Mouse (Mus musculus): ENCODE data around the gene Pdc. TPM values are rescaled to one million over a fixed set of nuclear protein-coding genes. Genes with fewer than 3 reads are reported as not detected.
"Not testable (repeated sequence)": the region's sequence is repeated elsewhere in the genome, so short reads cannot be mapped to it uniquely, and the experiment has no call there.

Gene Pdc
- total RNA-seq (2021): not detected

- intact Hi-C loops (cut with DNase I): no loop called here
- no peak for DNase-seq (ENCODE audit: low spot score in 2 of 2)
These were observed at the start of gene Pdc for GRCm38 (mm10) chr1:150319205-150319604. Gene Pdc (plus strand): TSS chr1:150319417.

DNA sequence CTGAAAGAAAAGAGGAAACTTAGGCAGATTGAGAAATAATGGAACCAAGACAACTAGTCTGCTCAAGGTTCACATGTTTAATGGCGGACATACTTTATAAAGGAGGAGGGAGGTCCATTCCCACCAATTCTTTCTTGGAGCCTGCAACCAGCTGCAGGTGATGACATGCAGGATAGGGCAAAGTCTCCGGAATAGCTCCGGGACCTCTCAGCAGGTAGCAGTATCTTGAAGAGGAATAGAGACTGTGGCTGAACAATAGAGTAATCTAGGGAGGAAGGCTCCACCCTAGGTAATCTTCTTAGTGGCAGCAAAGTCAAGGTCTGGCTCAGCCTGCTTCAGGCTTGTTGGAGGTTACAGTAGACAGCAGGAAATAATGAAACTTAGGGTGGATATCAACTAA lies 25.2 kb upstream of the Pdc start:
- intact Hi-C loops (cut with DNase I); DNase-seq (ENCODE audit: low spot score in 2 of 2): not testable (repeated sequence)

DNA sequence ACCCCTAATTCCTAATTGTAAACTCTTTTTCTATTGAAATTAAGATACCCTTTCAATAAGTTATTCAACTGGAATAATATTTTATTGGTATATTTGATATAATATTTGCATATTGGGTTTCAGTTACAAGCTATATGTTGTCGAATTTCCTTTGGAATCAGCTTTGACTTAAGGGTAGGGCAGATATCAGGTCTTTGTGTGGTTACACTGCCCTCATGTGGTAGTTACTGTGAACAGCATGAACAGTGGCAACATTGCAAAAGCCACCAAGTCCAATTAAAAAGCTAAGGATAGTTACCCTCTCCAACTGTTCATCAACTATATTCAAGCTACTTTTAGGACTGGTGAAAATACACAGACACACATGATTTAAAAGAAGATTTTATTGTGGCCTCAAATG lies 11.6 kb upstream of the Pdc start:
- no peak for DNase-seq (ENCODE audit: low spot score in 2 of 2)
- intact Hi-C loops (cut with DNase I): no loop called here

DNA sequence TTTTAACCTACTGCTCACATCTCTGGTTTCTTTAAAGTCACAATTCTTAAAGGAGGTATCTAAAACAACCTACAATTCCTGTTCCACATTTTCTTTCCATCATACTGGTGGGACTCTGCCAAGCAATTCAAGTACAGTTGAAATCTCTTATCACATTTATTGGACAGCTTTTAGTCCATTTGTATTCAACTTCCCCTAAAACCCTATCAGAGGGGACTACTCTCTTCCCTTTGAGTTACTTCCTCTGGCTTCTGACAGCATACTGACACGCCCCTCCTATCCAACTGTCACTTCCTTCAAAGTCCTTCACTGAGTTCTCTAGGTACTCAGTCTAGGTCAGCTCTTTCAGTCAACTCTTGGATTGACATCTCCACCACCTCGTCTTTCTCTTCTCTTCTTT lies 15.9 kb downstream of the Pdc start:
- DNase-seq (ENCODE audit: low spot score in 2 of 2): no peak
- intact Hi-C loops (cut with DNase I): no loop called here

DNA sequence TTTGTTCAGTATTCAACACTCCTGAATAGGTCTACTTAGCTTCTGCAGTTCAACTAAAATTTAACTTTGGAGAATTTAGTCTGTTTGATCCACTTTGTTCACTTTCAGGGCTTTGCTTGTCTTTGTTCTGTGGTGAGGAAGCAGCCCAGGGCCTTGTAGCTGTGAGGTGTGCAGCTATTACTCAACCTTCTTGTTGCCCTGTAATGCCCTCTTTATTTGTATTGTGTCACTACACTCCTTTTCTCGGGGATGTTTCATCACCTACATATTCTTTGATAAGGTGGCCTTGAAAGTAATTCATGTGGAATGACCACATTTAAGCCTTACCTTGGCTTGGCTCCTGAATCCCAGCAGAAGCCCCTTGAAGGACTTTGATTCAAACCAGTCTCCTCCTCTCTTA lies 41.6 kb downstream of the Pdc start:
- intact Hi-C loops (cut with DNase I): no loop called here

GRCm38 (mm10) chr1:150372895-150373294 lies 53.7 kb downstream of the Pdc start:
- intact Hi-C loops (cut with DNase I): no loop called here
- no peak for DNase-seq (ENCODE audit: low spot score in 2 of 2)

More for the DNA sequence above, 41.6 kb downstream of the Pdc start:
- no peak for DNase-seq (ENCODE audit: low spot score in 2 of 2)

GRCm38 (mm10) chr1:150374247-150374646 lies 55.0 kb downstream of the Pdc start:
- DNase-seq (ENCODE audit: low spot score in 2 of 2): no peak
- intact Hi-C loops (cut with DNase I): no loop called here

Other genes with a start within 250 kb of the Pdc start
- gene Ptgs2, start 219.4 kb upstream of the Pdc start, total RNA-seq (2021): 10 to 100 TPM; 12.7 to 17.0 TPM
- 100 to 1,000 TPM in 1 of 2 experiments, 10 to 100 TPM in 1; 95.3 to 111 TPM for gene Tpr, start 73.4 kb downstream of the Pdc start, total RNA-seq (2021)
- gene Odr4, start 73.7 kb downstream of the Pdc start, total RNA-seq (2021): 10 to 100 TPM; 43.5 to 53.5 TPM
- gene Prg4, start 146.7 kb downstream of the Pdc start, total RNA-seq (2021): 1 to 10 TPM; 3.8 to 9.7 TPM